Mouse (Mus musculus): ENCODE results near the gene Serpinf2. TPM values are rescaled to one million over a fixed set of nuclear protein-coding genes. Genes with fewer than 3 reads are reported as not detected.
A peak's percentile ranks its signal among the peaks of the same experiment; 100 is the strongest.

Gene Serpinf2
- 19.6 and 24.7 TPM in 2 replicates for polyA plus RNA-seq (2015; fragmentation: Nextera tagmentation; extraction: Ambion mirVana)

GRCm38 (mm10) chr11:75439363-75439762 is at the start of gene Serpinf2:
Serpinf2 (minus strand) TSS chr11:75439591.

DNA sequence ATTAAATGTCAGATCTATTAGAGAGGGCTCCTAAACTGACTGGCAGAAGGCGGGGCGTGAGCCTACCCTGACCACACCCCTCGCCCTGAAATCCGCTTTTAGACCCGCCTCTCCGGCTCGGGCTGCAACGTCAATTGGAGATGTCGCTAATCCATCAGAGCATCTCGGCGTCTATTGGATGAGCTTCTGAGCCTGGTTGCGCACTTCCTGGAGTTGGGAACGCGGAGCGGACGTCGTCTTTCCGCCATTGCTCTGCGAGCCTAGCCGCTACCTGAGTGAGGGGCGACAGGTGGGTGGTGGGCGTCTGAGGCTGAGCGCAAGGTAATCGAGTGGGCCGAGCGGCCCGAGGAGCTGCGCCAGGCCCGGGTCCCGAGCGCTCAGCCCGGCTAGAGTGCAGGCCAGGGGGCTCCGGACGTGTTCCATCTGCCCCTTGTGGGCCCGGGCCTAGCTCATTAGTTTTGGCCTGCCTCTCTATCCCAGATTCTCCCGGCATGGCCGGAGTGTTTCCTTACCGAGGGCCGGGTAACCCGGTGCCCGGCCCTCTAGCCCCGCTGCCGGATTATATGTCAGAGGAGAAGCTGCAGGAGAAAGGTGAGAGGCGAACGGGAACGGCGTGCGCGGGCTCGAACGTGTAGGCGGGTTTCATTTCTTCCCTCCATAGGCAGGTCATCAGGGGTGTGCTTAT is 47.4 kb upstream of the Serpinf2 start, which contains the start of gene Prpf8:
Gene Prpf8, plus strand, starts transcription at position 216 of the 685 bp plus-strand sequence.

GRCm38 (mm10) chr11:75460844-75461742 is 21.7 kb upstream of the Serpinf2 start, which contains the start of gene Tlcd2:
Tlcd2 (plus strand) TSS chr11:75461715.

GRCm38 (mm10) chr11:75453991-75454930 is 14.9 kb upstream of the Serpinf2 start, which contains the start of gene Wdr81:
Wdr81 (minus strand) TSS chr11:75454717.

DNA sequence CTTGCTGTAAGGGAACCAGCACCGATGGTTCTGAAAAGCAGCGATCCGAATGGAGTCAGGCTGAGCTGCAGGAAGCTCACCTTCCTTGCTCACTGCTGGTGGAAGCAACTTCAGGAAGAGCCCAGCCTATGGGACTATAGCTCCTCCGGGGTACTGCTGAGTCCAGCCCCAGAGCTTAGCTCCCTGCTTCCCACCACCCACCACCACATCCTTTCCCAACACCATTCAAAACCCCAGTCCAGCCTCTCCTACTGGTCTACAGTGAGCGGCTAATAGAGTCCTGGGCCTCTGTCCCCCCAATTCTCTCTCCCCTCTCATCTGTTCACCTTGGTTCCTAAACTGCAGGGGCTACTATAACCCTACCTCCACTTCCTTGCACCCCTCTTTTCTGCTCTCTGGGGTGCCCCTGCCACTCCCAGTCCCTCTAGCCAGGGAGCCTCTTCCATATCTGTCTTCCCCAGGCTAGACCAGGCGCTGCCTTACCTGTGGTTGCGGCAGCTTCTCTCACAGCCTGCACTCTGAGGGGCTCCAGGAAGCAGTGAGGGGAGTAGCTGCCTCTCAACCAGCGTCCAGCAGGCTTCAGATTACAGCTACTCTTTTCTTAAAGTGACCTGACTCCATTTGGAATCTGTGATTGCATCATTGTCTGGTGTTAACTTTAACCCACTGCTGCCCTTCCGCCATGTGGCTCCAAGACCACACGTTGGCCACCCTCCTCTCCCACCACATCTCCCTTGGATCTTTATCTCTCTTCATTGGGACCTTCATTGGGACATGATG is 17.2 kb downstream of the Serpinf2 start, which contains the start of gene Serpinf1:
Gene Serpinf1, minus strand, starts transcription at position 689 of the 780 bp plus-strand sequence.

Small RNAs within 50 kb of the gene (microRNA-seq; reads per million reads assigned to microRNA genes)
- gene Mir22 (ENCODE audit: borderline replicate concordance, insufficient number of aligned reads): 37,513 reads per million, percentile 98 among the genes with 10 or more reads in this experiment

Other genes starting within 250 kb of the Serpinf2 start
- 16.5 and 28.3 TPM in 2 replicates for gene Dph1, start 248.3 kb downstream of the Serpinf2 start, polyA plus RNA-seq (2015; fragmentation: Nextera tagmentation; extraction: Ambion mirVana)
- gene Rtn4rl1, start 245.8 kb downstream of the Serpinf2 start, polyA plus RNA-seq (2015; fragmentation: Nextera tagmentation; extraction: Ambion mirVana): 6.4 and 11.6 TPM in 2 replicates
- 36.9 and 55.4 TPM in 2 replicates for gene Rpa1, start 91.3 kb downstream of the Serpinf2 start, polyA plus RNA-seq (2015; fragmentation: Nextera tagmentation; extraction: Ambion mirVana)
- gene Smyd4, start 91.2 kb downstream of the Serpinf2 start, polyA plus RNA-seq (2015; fragmentation: Nextera tagmentation; extraction: Ambion mirVana): 7.0 and 10.2 TPM in 2 replicates
- gene Serpinf1, start 16.9 kb downstream of the Serpinf2 start, polyA plus RNA-seq (2015; fragmentation: Nextera tagmentation; extraction: Ambion mirVana): 146 and 196 TPM in 2 replicates
- 3.8 and 4.2 TPM in 2 replicates for gene Wdr81, start 15.1 kb upstream of the Serpinf2 start, polyA plus RNA-seq (2015; fragmentation: Nextera tagmentation; extraction: Ambion mirVana)
- gene Tlcd2, start 22.1 kb upstream of the Serpinf2 start, polyA plus RNA-seq (2015; fragmentation: Nextera tagmentation; extraction: Ambion mirVana): 24.9 and 26.6 TPM in 2 replicates
- gene Prpf8, start 47.2 kb upstream of the Serpinf2 start, polyA plus RNA-seq (2015; fragmentation: Nextera tagmentation; extraction: Ambion mirVana): 21.3 and 27.5 TPM in 2 replicates
- gene Rilp, start 70.5 kb upstream of the Serpinf2 start, polyA plus RNA-seq (2015; fragmentation: Nextera tagmentation; extraction: Ambion mirVana): 4.1 and 4.4 TPM in 2 replicates
- 5.6 and 8.0 TPM in 2 replicates for gene Scarf1, start 73.9 kb upstream of the Serpinf2 start, polyA plus RNA-seq (2015; fragmentation: Nextera tagmentation; extraction: Ambion mirVana)
- gene Slc43a2, start 92.1 kb upstream of the Serpinf2 start, polyA plus RNA-seq (2015; fragmentation: Nextera tagmentation; extraction: Ambion mirVana): 8.5 and 9.5 TPM in 2 replicates
- 55.9 and 68.0 TPM in 2 replicates for gene Pitpna, start 148.5 kb upstream of the Serpinf2 start, polyA plus RNA-seq (2015; fragmentation: Nextera tagmentation; extraction: Ambion mirVana)
- 31.3 and 51.3 TPM in 2 replicates for gene Inpp5k, start 191.4 kb upstream of the Serpinf2 start, polyA plus RNA-seq (2015; fragmentation: Nextera tagmentation; extraction: Ambion mirVana)
- gene Myo1c, start 210.9 kb upstream of the Serpinf2 start, polyA plus RNA-seq (2015; fragmentation: Nextera tagmentation; extraction: Ambion mirVana): 33.3 and 43.7 TPM in 2 replicates
- gene Crk, start 239.7 kb upstream of the Serpinf2 start, polyA plus RNA-seq (2015; fragmentation: Nextera tagmentation; extraction: Ambion mirVana): 82.4 and 86.3 TPM in 2 replicates

Measured in adrenal gland, postnatal 0 days (tissue).